Mouse (Mus musculus) lung, adult 18-20 months (tissue): Measurements from ENCODE around the gene Btnl9.
"Not testable (repeated sequence)": the region's sequence is repeated elsewhere in the genome, so short reads cannot be mapped to it uniquely, and the experiment has no call there.

ENCODE experiments used
- DNase-seq, 2 experiments: peaks; one replicate each; pipeline ENCODE4 v3.0.0; 2022; ENCODE audit warnings: mixed read lengths in 2 of 2

Gene Btnl9

DNA sequence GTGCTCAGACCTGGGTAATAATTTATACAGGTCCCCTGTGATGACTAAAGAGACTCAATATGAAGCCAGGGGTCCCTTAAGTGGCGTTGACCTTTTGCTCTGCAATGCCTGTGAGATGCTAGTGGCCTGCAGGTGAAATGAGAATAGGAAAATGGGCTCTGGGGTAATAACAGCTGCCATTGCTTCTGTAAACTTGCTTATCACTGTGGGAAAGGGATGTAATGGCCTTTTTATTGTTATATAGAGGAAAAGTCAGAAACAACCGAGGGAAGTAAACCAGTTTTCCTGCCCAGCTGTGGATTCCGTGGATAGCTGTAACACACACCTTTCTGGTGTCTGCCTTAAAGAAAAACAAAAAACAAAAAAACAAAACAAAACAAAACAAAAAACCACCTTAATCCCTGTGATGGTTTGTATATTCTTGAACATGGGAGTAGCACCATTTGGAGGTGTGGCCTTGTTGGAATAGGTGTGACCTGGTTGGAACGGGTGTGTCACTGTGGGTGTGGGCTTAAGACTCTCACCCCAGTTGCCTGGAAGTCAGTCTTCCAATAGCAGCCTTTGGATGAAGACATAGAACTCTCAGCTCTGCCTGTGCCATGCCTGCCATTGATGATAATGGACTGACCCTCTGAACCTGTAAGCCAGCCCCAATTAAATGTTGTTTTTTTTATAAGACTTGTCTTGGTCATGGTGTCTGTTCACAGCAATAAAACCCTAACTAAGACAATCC, 10.7 kb downstream of the Btnl9 start:
- not testable (repeated sequence) for DNase-seq

DNA sequence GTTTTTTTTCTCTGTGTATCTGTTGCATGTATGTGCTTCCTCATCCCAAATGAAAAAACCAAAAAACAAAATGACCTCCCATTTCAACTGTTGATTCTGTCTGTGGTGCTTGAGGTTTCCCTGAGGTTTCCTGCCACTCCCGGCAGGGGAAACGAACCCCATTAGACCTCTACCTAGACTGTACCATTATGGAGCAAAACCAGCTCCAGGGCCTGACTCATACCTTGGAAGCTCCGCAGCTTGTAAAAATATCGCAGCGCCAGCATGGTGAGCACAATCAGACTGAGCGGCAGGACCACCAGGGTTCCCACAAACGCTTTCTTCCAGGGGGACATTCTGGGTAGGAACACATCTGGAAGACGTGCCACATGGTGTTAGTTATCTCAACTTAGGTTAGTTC, 11.6 kb downstream of the Btnl9 start:
- DNase-seq: no peak

DNA sequence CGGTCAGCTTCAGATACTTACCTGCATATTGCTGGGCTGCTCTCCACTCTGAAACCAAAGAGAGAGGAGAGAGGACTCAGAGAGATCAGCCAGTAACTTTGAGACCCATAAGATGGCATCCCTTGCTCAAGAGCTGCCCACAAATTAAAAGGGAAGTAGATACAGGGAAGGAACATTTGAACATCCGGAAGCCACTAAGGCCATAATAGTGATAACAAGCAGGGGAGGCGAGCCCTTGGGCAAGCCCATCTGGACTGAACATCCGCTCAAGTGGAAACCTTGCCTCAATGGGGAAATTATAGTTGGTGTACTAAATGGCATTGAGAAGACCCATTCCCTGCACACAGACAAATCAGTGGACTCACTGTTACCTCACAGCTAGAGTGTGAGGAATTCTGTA, 16.4 kb downstream of the Btnl9 start:
- no peak for DNase-seq

DNA sequence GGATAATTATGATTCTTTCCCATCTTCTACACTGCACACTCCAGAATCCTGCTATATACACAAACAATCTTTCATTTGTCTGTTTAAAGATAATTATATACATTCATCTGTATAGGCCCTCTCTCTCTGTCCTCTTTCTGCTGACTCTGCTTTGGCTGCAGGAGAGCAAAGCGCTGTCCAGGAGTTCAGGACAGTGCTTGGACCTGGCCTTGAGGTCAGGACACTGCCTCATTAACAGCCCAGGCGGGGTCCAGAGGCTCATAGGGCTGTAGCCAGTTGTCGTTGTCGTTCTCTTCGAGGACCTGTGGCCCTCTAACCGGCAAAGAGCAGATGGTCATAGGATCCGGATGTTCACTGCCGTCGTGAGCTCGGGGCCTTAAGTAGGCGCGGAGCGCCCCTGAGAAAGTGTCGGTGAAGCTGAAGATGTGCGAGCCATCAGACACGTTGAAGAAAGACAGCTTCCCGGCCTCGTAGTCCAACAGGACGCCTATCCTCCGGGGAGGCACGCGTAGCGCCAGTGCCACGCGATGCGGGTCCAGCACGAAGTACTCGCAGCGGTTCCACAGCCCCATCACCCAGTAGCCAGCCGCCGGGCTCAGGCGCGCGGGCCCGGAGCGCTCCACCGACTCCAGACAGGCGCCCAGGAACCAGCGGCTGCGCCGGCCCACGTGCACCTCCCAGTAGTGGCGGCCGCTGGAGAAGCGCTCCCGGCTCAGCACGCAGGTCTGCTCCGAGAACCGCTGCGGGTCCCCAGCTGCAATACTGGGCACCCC, 17.9 kb downstream of the Btnl9 start:
- no peak for DNase-seq

DNA sequence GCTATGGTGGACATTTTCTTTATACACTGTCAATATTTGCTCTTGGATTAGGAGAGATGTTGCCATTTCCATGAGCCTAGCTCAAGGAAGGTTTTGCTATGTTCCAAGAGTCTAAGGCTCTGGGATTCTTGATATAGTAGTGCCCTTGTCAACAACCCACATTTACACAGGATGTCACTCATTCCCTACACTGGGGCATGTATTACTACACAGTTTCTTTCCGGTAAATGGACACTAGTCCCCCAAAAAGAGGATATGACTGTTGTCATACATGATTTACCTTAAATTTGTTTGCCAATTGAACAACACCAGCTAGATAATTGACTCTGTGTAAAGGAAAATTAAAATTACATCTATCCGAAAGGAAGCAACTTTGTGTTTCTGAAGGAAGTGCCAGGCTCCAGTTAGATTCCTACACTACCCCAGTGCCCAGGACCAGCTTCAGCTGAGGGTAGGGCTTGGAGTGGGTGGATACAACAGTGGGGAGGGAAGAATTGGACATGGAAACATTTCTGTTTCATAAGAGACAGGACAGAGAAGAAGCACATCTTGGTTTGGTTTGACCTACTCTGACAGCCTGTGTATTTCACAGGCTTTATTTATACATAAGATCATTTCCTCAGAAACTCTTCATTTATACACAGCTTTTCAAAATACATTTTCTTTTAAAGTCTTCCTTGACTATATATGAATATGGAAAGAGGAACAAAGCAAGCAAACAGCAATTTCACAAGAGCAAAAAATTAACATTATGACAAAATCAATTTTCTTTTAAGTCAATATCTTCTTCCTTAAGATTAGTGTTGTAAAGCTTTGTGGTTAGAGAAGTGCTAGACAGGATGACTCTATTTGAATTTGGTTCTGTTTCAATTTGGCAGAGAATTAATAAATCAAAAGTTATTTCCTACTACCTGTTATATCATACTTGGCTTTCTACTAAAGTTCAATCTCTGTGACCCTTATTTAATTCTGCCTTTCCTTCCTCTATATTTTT, 29.8 kb downstream of the Btnl9 start:
- no peak for DNase-seq

DNA sequence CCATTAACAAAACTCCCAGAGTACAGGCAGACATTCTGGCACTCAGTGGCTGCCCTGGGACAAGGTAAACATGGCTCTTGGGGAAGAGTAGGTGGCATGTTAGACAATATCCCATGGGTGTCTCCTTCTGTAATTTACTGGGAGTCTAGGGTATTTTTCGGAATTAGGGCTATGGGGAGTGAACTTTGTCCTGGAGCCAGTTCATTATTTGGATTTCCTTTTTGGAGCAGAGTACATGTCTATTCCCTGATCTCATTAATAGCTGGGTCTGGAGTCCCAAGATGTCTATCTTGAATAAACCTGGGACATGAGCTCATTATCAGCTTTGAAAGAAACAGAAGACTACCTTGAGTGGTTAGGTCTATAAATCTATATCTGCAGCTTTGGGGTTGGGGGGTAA, 32.9 kb downstream of the Btnl9 start, which contains the start of gene Olfr1394:
Gene Olfr1394, plus strand, starts transcription at position 301 of the 400 bp plus-strand sequence.
- no peak for DNase-seq

DNA sequence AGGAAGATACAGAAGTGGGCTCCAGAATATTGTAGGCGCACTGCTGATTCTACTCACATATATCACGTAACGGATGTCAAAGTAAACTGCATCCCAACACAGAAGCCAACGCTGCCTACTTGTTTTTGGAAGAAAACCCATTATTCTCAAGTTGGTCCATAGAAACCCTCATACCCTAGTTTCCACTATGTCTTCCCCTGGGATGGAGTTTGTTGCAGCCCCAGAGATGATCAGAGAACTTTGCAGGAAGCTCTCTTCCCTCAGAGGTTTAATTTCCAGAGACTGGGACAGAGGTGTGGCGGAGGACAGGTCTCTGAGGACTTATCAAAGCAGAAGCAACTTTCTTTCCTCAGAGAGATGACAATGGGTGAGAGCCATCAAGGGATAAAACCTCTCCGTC, 45.0 kb downstream of the Btnl9 start, which contains the start of gene Olfr1395:
Gene Olfr1395, plus strand, starts transcription at position 301 of the 400 bp plus-strand sequence.
- DNase-seq: no peak

DNA sequence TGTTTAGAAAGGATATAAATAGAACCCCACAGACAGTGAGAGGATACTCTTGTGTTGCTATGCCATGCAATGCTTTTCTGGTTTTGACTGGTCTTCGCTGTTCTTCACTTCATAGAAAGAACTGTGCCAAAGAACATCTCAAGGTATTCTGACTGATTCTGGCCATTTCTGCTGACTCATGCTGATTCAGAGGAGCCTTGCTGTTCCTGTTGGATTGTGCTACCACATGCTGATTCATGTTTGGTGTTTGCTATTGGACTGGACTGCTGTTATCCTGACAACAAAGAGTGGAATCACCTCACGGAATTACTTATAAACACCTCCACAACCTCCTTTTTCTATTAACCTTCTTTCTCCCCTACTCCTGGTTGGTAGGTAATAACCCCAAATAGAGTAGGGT, 62.8 kb downstream of the Btnl9 start:
- DNase-seq: no peak

DNA sequence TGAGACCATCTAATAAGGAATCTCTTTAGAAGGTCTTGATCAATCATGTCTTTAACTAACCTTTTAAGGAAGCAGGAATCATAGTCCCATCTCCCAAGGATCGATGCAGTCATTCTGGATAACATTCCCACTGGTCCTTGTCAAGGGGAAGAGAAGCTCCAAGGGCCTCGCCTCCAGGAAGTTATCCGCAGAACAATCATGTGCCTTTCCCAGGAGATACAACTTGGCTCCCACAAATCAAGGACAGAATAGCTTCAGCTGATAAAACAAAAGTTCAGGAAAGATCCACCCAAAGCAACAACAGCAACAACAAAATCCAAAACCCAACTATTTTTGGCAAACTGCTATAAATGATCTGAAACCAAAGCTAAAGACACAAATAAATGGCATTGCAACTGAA, 67.3 kb downstream of the Btnl9 start:
- DNase-seq: no peak
